Mouse (Mus musculus): ENCODE measurements around the gene Mtus2.

- TF ChIP-seq CTCF (IDR thresholded peaks at IDR 0.05; ENCODE audit: borderline replicate concordance, insufficient read depth, low read depth, low read length) = no peak
- TF ChIP-seq POLR2A (IDR thresholded peaks at IDR 0.05; ENCODE audit: borderline replicate concordance, insufficient read depth, low read length) = no peak
Observed at GRCm38 (mm10) chr5:148292862-148293261, 335.7 kb downstream of the Mtus2 start.
